Mouse (Mus musculus) liver, adult 2 months (tissue): ENCODE measurements around the gene Gm7073.

ENCODE experiments used
- CTCF ChIP-seq: fragments of 200-500 bp; IDR thresholded peaks from 2 replicates; pipeline ENCODE4 v1.5.1; 2011; ENCODE audit warnings: low read depth, low read length, control low read depth
- POLR2A ChIP-seq: fragments of 200-500 bp; IDR thresholded peaks from 2 replicates; pipeline ENCODE4 v1.6.1; 2011; ENCODE audit warnings: low read length, control low read depth; ENCODE audit not compliant: insufficient read depth; ENCODE audit errors: extremely low read depth

DNA sequence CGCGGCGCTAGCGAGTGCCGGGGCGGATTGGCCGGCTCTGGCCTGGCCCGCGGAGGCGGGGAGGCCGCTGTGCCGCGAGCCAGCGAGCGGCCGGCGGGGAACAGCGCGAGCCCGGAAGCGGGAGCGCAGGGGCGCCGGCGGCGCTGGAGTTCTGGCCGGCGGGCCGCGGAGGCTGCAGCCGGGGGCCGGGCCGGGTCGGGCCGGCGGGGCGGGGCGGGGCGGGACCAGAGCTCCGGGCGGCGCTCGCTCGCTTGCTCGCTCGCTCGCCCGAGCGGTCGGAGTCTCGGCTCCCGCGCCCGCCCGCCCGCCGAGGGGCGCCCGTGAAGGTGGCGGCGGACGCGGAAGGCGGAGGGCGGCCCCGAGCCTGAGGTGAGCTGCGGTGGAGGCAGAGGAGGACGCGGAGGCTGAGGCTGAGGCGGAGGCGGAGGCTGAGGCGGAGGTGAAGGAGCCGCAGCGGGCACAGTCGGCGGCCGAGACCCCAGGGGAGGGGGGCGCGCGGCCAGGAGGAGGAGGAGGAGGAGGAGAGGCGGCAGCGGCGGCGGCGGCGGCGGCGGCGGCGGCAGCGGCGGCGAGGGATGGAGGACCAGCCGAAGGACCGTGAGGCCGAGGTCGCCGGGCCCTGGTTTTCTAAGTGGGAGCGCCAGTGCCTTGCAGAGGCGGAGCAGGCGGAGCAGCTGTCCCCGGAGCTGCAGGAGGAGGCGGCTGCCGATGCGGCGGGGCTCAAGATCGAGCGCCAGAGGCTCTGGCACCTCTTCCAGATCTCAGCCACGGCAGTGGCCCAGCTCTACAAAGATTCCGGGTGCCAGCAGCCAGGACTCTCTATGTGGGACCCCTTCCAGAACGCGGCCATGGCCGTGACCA is 8.6 kb upstream of the Gm7073 start:
- TF ChIP-seq CTCF (no peak), POLR2A (no peak)
